16 mouse cellular contexts compared by ENCODE assay signal in genomic region chr10:61412910-61413625, GRCm38 (mm10). TPM values are rescaled to one million over a fixed set of nuclear protein-coding genes. Genes with fewer than 3 reads are reported as not detected.
DNase-seq lines count a peak whose midpoint lies in the region; ATAC-seq and TF ChIP-seq lines count a peak whose summit lies in the region.
"Had no signal": no experiment of that assay in that cellular context is flagged by ENCODE, and none has a peak within 500 bp of the region (broad histone marks: within the 10 kb centered on the region; RNA-seq: fewer than 3 reads in every experiment).

No protein-coding gene starts in this region.

- no peaks in the 10 kb centered on the region for H3K9me3 ChIP-seq in heart, embryonic 10.5 days
- H3K9me3 ChIP-seq in E14TG2a.4 (ENCODE audit: low read length) = no peaks in the 10 kb centered on the region
- no peaks in the 10 kb centered on the region for H3K9me3 ChIP-seq in liver, embryonic 15.5 days (replicated peaks)
- H3K9me3 ChIP-seq: forebrain, embryonic 12.5 days; limb, embryonic 12.5 days; neural tube, embryonic 12.5 days had no signal

- peak overlapping the region; percentile 33 for H3K4me3 ChIP-seq in heart, embryonic 10.5 days
- H3K4me3 ChIP-seq in E14TG2a.4 (replicated peaks; ENCODE audit: low read length) = peak overlapping the region; percentile 55
- H3K4me3 ChIP-seq in liver, embryonic 15.5 days (replicated peaks) = peak overlapping the region; percentile 23
- H3K4me3 ChIP-seq: forebrain, embryonic 12.5 days; limb, embryonic 12.5 days; neural tube, embryonic 12.5 days had no signal

- 21% methylated on average over 21 of the region's 21 CpGs for WGBS in heart, embryonic 10.5 days
- 4% methylated on average over 21 of the region's 21 CpGs for WGBS in liver, embryonic 15.5 days (ENCODE audit: insufficient replicate concordance)

- H3K36me3 ChIP-seq in heart, embryonic 10.5 days = no peaks in the 10 kb centered on the region
- H3K36me3 ChIP-seq in E14TG2a.4 (ENCODE audit: insufficient read depth, low read length) = no peaks in the 10 kb centered on the region
- H3K36me3 ChIP-seq in liver, embryonic 15.5 days (replicated peaks) = no peaks in the 10 kb centered on the region
- H3K36me3 ChIP-seq: forebrain, embryonic 12.5 days; limb, embryonic 12.5 days; neural tube, embryonic 12.5 days had no signal

- H3K27me3 ChIP-seq in heart, embryonic 10.5 days (ENCODE audit: insufficient read depth, poor library complexity, severe bottlenecking) = peaks cover 47% of the 10 kb centered on the region
- H3K27me3 ChIP-seq in E14TG2a.4 (ENCODE audit: insufficient read depth, low read length) = no peaks in the 10 kb centered on the region
- H3K27me3 ChIP-seq in liver, embryonic 15.5 days = peaks cover 24% of the 10 kb centered on the region

- no peak for DNase-seq in heart, embryonic 10.5 days (ENCODE audit: low spot score)
- DNase-seq in heart, postnatal 4 days = no peak
- no peak for DNase-seq in right cerebral cortex, postnatal 36 days (ENCODE audit: low spot score in 2 of 2)
- DNase-seq in layer of hippocampus, adult 8-10 months (ENCODE audit: low spot score in 2 of 2) = no peak
- DNase-seq: B cell, adult 2 months; gastrocnemius, postnatal 36 days; kidney, postnatal 25 days; thymus, adult 2 months had no signal

- H3K27ac ChIP-seq in heart, embryonic 10.5 days = peak overlapping the region; percentile 59; the same call in 1 of the 2 replicates
- peak overlapping the region; percentile 92 for H3K27ac ChIP-seq in liver, embryonic 15.5 days (replicated peaks)
- H3K27ac ChIP-seq: forebrain, embryonic 12.5 days; limb, embryonic 12.5 days; neural tube, embryonic 12.5 days had no signal

- H3K9ac ChIP-seq in liver, embryonic 15.5 days = peak overlapping the region; percentile 26; the same call in 1 of the 2 replicates
- H3K9ac ChIP-seq: forebrain, embryonic 12.5 days; limb, embryonic 12.5 days; neural tube, embryonic 12.5 days had no signal

- peak; percentile 95 for ATAC-seq in erythroblast, adult 5-6 weeks (replicated peaks; ENCODE audit: low FRiP score, poor library complexity, severe bottlenecking)
- peak; percentile 91 for ATAC-seq in liver, embryonic 15.5 days (ENCODE audit: insufficient read depth)
- ATAC-seq in inflammation-experienced regulatory T-cells, adult 6 months = no peak
- ATAC-seq: hindbrain, embryonic 16.5 days had no signal

- peaks cover 18% of the 10 kb centered on the region for H3K4me1 ChIP-seq in heart, embryonic 10.5 days
- peaks cover 84% of the 10 kb centered on the region for H3K4me1 ChIP-seq in E14TG2a.4 (replicated peaks; ENCODE audit: low read depth, low read length)
- H3K4me1 ChIP-seq in liver, embryonic 15.5 days (replicated peaks) = peaks cover 66% of the 10 kb centered on the region

- TF ChIP-seq CTCF in E14TG2a.4 (conservative IDR thresholded peaks at IDR 0.05; ENCODE audit: low read length) = no peak

- H3K4me2 ChIP-seq in liver, embryonic 15.5 days = peak overlapping the region; percentile 61
- H3K4me2 ChIP-seq: forebrain, embryonic 12.5 days; limb, embryonic 12.5 days; neural tube, embryonic 12.5 days had no signal

RNA-seq across cellular contexts. Expression of gene Nodal, which starts 4.7 kb away (rescaled TPM):
- polyA plus RNA-seq in heart, embryonic 10.5 days (2016; fragmentation: Nextera tagmentation; extraction: Ambion mirVana) = 0.28 TPM in 1 of 2 replicates, not detected in the other
- under 1 TPM; 0.24 to 0.32 TPM for total RNA-seq in heart, postnatal 4 days (2021)
- not detected in 2 replicates for total RNA-seq in erythroblast, adult 5-6 weeks (2015; ENCODE audit: low replicate concordance)
- not detected in 2 replicates for total RNA-seq in erythroblast, adult 5-6 weeks (2017; ENCODE audit: low replicate concordance)
- 0.55 and 0.56 TPM in 2 replicates for polyA plus RNA-seq in liver, embryonic 15.5 days (2015; fragmentation: Nextera tagmentation; extraction: Ambion mirVana)
- polyA plus RNA-seq in inflammation-experienced regulatory T-cells, adult 6 months (2017; shearing (Covaris generic)) = under 1 TPM in 2 of 3 experiments, not detected in 1; 0.21 to 0.45 TPM
- under 1 TPM in 3 of 4 experiments, not detected in 1; 0.22 to 0.30 (median 0.25) TPM for total RNA-seq in layer of hippocampus, adult 8-10 months (2022)
- polyA plus RNA-seq: forebrain, embryonic 12.5 days; limb, embryonic 12.5 days; neural tube, embryonic 12.5 days had no signal

RNA-seq across cellular contexts. Expression of gene Pald1, which starts 29.7 kb away (rescaled TPM):
- polyA plus RNA-seq in heart, embryonic 10.5 days (2016; fragmentation: Nextera tagmentation; extraction: Ambion mirVana) = 34.2 and 40.8 TPM in 2 replicates
- total RNA-seq in heart, postnatal 4 days (2021) = 10 to 100 TPM; 38.1 to 38.9 TPM
- not detected in 2 replicates for total RNA-seq in erythroblast, adult 5-6 weeks (2015; ENCODE audit: low replicate concordance)
- total RNA-seq in erythroblast, adult 5-6 weeks (2017; ENCODE audit: low replicate concordance) = not detected in 2 replicates
- 6.6 and 7.2 TPM in 2 replicates for polyA plus RNA-seq in liver, embryonic 15.5 days (2015; fragmentation: Nextera tagmentation; extraction: Ambion mirVana)
- polyA plus RNA-seq in inflammation-experienced regulatory T-cells, adult 6 months (2017; shearing (Covaris generic)) = 1 to 10 TPM in 1 of 3 experiments, not detected in 2; 1.0 TPM
- 10 to 100 TPM; 12.8 to 22.5 (median 17.9) TPM for total RNA-seq in layer of hippocampus, adult 8-10 months (2022)

RNA-seq across cellular contexts. Expression of gene Eif4ebp2, which starts 39.4 kb away (rescaled TPM):
- 51.2 and 53.1 TPM in 2 replicates for polyA plus RNA-seq in heart, embryonic 10.5 days (2016; fragmentation: Nextera tagmentation; extraction: Ambion mirVana)
- 10 to 100 TPM; 95.4 to 95.9 TPM for total RNA-seq in heart, postnatal 4 days (2021)
- total RNA-seq in erythroblast, adult 5-6 weeks (2015; ENCODE audit: low replicate concordance) = 67.2 and 101 TPM in 2 replicates
- total RNA-seq in erythroblast, adult 5-6 weeks (2017; ENCODE audit: low replicate concordance) = 13.8 and 14.2 TPM in 2 replicates
- polyA plus RNA-seq in liver, embryonic 15.5 days (2015; fragmentation: Nextera tagmentation; extraction: Ambion mirVana) = 44.1 and 53.5 TPM in 2 replicates
- 10 to 100 TPM; 19.5 to 27.5 (median 24.2) TPM for polyA plus RNA-seq in inflammation-experienced regulatory T-cells, adult 6 months (2017; shearing (Covaris generic))
- total RNA-seq in layer of hippocampus, adult 8-10 months (2022) = 10 to 100 TPM; 43.0 to 55.3 (median 48.6) TPM

Comparison
In these comparisons a context has a peak if more than half of its experiments do, and no peak if none do; other contexts are left out.
1. RNA of gene Pald1, which starts 29.7 kb away (total RNA-seq): 38.1 to 38.9 TPM in heart, postnatal 4 days and 12.8 to 22.5 TPM in layer of hippocampus, adult 8-10 months; not detected in erythroblast, adult 5-6 weeks; every median in the first group is over 10 times any median in the second.
2. Peak in every context shown above with its lines, with median percentiles within 50 percentile points of each other: H3K4me3 ChIP-seq.